Mouse (Mus musculus) heart, postnatal 36 days (tissue): ENCODE results near the gene C2cd2l. TPM values are rescaled to one million over a fixed set of nuclear protein-coding genes. Genes with fewer than 3 reads are reported as not detected.
"Not testable (repeated sequence)": the region's sequence is repeated elsewhere in the genome, so short reads cannot be mapped to it uniquely, and the experiment has no call there.

Experiments
- DNase-seq, 2 experiments: peaks; one replicate each; pipeline ENCODE4 v3.0.0; 2021 to 2022
- intact Hi-C: fragments of 180-260 bp; cut with DNase I; formaldehyde crosslinking; loops from one replicate; pipeline ENCODE4 v1.15.1; 2025
- total RNA-seq, 2 experiments: library from RNA; stranded (reverse); gene quantifications; 2 replicates each; pipeline ENCODE4 v1.2.3; 2021

Gene C2cd2l
- total RNA-seq, 2 experiments from 2014 or later, result 14.0 to 14.2 TPM

DNA sequence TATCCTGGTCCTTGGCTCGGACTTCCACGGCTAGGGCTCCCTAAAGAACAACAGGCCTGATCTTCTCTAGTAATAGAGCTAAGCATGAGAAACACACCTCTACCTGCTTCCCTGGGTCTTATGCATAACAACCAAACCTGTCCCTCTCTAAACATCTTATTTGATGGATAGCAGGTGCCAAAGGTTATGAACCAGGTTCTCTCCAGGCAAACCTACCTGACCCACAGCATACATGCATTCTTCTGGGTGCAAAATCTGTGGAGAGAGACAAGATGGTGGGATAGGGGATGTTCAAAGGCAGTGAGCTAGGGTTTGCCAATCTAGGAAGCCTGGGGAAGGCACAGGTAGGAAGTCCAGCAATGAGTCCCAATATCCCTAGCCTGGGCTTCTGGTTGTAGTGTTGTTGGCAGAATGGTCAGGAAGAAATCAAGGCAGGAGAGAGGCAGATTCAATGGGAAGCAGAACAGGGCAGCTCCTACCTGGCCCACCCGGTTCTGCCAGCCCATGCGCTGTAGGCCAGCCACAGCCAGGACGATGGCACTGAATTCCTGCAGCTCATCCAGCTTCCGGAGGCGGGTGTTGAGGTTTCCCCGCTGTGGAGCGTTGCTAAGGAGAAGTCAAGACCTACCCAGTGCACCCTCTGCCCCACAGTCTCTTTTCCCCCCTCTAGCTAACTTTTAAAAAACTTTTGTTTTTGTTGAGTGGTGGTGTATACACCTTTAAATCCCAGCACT is 17.5 kb upstream of the C2cd2l start:
- DNase-seq, result no peak
- intact Hi-C loops, result loop anchor here (5.0 kb wide), 1 partner anchor 45 kb away; no protein-coding TSS in a partner anchor

DNA sequence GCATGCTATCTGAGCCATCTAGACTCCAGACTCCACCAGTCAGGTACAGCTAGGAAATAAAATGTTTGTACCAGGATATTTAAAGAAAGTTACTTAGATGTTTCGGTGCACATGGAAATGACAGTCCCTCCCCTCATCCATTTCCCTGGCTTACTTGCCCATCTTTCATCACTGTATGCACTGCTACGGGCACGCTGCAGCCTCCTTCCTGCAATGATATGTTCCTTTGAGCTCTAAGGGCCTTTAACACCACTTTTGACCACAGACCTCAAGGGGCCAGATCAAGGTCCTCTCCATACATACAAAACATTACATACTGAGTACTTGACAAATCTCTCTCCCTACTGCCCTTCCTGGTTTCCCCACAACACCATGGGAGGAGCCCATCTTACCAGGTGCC is 16.9 kb upstream of the C2cd2l start:
- intact Hi-C loops, result loop anchor here (5.0 kb wide), 1 partner anchor 45 kb away; no protein-coding TSS in a partner anchor
- no peak for DNase-seq

DNA sequence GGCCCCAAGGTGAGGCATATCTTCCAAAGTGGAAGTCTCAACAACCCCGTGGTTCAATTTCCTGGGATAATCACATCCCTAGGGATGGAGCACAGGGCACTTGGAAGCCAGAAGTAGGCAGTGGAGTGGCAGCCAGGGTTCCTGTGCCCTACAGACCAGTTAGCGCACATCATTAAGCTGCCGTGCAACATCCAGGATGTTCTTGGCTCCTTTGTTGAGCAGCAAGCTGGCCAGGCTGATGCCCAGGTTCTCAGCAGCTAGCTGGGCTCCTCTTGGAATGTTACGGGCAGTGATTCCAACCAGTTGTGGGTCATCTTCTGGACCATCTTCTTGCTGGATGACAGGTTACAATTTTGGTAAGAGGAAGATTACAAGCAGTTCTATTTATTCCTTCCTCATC is 16.4 kb upstream of the C2cd2l start:
- DNase-seq, result not testable (repeated sequence)
- intact Hi-C loops, result loop anchor here (5.0 kb wide), 1 partner anchor 44 kb away; no protein-coding TSS in a partner anchor

DNA sequence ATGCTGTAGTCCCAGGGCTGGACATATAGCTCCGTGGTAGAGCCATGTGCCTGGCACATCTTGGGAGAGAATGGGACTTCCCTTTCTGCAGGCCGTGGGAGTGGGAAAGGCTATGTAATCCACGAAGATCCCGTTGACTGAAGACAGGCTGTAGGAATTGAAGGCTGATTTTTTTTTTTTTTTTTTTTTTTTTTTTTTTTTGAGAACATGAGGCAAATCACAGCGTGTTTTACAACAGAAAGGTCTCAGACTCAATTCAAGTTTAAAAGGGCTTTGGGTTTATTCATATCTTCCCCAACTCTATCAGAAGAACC is 16.0 kb upstream of the C2cd2l start:
- intact Hi-C loops, result loop anchor here (5.0 kb wide), 1 partner anchor 44 kb away; no protein-coding TSS in a partner anchor
- DNase-seq, result no peak

DNA sequence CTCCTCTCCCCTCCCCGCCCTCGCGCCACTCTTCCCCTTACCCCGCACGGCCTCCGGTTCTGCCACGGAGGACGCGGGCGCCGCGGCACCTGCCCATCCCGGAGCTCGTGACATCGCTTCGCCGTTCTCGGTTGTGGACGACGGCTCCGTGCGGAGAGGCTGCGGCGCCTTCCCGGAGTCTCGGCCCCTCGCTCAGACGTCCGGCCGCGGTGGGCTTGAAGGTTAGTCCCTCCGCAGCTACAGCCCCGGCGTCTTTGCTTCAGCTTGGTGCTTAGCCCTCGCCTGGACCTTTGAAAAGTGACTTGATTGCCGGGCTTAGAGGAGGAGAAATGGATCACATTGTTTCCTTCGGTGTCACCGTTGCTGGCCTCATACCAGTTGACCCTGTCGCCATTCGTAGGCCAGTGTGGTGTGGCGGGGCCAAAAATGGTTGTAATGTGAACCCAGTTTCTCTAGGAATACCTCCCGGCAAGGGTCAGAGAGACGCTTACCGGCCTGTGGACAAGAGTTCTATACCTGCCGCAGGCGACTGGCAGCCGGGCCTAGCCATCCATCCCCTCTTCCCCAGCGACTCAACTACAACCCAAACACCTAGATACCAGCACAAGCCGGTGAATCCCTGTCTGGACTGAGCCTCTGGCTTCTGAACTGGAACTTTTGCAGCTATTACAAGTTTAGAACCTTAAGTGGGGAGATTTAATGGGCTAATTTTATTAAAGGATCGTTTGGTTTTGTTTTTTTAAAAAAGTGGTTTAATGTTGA is 15.4 kb upstream of the C2cd2l start:
- DNase-seq, result peak; percentile 41 to 54
- intact Hi-C loops, result loop anchor here (5.0 kb wide), 1 partner anchor 43 kb away; no protein-coding TSS in a partner anchor

DNA sequence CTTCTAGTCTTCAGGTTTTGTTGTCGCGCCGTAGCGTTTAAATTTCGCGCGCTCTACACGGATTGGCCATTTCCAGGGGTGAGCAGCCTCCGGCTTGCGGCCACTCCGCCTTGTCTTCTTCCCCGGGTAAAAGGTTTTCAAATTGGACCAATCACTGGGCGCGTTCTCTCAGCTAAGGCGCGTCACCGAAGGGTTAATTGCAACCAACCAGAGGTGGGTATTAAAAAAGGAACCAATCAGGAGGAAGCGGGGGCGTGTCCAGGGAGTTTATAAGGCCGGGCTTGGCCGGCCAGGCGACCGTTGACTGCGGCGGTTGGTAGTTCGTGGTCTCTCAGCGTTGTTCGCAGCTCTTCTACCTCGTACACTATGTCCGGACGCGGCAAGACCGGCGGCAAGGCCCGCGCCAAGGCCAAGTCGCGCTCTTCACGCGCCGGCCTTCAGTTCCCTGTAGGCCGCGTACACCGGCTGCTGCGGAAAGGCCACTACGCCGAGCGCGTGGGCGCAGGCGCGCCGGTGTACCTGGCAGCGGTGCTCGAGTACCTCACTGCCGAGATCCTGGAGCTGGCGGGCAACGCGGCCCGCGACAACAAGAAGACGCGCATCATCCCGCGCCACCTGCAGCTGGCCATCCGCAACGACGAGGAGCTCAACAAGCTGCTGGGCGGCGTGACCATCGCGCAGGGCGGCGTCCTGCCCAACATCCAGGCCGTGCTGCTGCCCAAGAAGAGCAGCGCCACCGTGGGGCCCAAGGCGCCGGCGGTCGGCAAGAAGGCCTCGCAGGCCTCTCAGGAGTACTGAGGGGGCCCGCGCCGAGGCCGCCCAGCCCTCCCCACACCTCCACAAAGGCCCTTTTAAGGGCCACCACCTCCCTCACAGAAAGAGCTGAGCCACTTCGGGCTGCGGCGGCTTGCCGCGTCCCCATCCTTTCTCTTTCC is 14.6 kb upstream of the C2cd2l start, which contains the start of gene H2afx:
TSS of gene H2afx (plus strand) at position 299 of the 935 bp plus-strand sequence.
- DNase-seq, result peak; percentile 97
- intact Hi-C loops, result loop anchor here (5.0 kb wide), 1 partner anchor 42 kb away; no protein-coding TSS in a partner anchor

DNA sequence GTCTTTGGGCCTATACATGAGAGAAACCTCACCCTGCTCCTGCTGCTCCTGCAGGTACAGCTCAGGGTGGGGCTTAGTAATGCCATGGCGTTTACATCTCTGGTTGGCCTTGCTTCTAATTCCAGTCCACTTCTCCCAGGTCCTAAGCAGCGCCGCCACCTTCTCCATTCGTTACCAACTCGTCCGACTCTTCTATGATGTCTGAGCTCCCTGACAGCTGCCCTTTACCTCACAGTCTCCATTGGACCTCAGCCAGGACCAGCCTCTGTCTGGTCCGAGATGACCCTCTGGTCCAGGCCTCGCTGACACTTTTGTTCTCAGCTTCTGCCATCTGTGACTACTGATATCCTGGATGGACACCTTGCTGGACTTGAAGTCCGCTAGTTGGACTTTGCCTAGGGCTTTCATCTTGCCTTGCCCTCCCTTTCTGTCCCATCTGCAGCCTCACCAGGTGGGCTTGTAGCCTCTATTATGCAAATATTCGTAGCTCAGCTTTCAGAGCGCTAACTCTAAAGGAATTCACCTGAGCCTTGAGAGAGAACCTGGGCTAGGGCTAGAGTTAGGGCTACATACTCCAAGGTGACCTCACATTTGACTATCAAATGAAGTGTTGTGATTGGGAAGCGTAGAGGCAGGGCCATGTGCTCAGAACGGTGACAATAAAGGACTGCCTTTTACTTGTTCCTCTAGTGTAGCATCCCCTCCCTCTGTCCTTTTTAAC is 13.0 kb upstream of the C2cd2l start:
- no peak for DNase-seq
- intact Hi-C loops, result no loop called here

DNA sequence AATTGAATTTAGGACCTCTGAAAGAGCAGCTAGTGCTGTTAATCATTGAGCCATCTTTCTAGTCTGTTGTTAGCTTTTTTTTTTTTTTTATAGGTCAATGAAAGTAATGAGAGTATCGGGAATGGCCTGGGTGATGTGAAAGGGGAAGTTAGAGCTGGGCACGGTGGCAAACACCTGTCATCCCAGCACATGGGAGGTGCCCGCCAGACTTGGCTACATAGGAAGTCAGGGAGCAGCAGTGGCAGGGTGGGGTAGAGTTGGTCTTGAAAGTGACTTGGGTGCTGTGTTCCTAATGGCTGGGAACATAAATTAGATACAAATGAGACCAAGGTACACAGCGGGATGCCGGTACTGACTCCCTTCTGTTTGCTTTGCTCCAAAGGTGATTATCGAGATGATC is 10.7 kb upstream of the C2cd2l start:
- no peak for DNase-seq
- intact Hi-C loops, result no loop called here

DNA sequence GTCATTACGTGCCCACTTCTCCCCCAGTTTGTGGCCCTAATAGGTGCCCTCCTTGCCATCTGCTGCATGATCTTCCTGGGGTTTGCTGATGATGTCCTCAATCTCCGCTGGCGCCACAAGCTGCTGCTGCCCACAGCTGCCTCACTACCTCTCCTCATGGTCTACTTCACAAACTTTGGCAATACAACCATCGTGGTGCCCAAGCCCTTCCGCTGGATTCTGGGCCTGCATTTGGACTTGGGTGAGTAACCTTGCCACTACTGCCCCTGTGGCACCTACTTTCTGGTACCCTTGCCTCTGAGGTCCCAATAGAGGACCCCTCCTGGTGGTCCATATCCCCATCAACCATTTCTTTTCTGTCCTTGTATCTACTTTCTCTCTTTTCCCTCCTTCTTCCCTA is 7.8 kb upstream of the C2cd2l start:
- no peak for DNase-seq
- intact Hi-C loops, result no loop called here

DNA sequence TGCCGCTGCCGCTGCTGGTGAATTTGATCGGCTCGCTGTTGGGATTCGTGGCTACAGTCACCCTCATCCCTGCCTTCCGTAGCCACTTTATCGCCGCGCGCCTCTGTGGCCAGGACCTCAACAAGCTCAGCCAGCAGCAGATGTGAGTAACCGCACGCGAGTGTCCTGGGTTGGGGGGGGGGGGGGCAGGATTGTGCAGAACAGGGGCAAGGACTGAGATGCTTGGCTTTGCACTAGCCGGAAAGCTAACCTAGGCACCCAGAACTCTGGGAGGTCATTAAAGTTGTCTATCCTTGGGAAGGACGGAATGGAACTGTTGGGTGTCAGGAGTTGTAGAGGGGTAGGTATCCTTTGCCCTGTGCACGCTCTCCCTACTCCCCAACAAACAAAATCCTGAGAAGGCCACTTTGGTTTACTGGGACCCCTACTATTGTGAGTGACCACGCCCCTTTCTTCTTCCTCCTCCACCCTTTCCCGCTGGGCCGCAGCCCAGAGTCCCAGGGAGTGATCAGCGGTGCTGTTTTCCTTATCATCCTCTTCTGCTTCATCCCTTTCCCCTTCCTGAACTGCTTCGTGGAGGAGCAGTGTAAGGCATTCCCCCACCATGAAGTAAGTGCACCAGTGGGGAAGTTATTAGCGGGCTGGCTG is 7.1 kb upstream of the C2cd2l start:
- peak; percentile 52 to 65 for DNase-seq
- intact Hi-C loops, result no loop called here

DNA sequence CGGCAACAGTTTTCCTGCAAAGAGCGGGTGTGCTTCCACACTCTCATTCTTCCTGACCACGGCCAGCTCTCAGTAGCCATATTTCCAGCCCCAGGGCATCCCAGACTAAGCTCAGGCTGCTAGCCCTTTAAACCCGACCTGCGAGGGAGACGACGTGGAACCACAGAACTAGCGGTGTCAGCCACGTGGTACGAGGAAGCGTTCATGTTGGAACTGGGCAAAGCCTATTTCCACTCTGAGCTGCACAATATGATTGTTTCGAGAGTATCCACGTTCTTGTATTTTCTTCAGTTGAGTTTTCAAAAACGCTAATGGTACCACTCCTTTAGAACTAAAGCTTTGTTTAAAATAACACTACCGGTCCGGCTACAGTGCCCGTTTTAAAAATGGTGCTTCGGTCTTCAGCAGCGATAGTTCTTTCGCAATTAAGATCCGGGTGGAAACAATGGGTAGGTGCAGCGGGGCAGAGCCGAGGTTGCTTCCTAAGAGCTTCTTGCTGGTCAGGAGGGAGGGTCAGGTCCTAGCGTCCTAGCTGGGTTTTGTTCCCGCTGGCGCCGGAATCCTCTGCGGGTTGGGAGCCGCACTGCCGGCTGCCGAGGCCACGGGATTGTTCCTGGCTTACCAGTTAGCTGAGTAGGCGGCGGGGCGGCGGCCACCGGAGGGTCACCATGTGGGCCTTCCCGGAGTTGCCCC is 6.4 kb upstream of the C2cd2l start:
- peak; percentile 76 to 82 for DNase-seq
- intact Hi-C loops, result no loop called here

DNA sequence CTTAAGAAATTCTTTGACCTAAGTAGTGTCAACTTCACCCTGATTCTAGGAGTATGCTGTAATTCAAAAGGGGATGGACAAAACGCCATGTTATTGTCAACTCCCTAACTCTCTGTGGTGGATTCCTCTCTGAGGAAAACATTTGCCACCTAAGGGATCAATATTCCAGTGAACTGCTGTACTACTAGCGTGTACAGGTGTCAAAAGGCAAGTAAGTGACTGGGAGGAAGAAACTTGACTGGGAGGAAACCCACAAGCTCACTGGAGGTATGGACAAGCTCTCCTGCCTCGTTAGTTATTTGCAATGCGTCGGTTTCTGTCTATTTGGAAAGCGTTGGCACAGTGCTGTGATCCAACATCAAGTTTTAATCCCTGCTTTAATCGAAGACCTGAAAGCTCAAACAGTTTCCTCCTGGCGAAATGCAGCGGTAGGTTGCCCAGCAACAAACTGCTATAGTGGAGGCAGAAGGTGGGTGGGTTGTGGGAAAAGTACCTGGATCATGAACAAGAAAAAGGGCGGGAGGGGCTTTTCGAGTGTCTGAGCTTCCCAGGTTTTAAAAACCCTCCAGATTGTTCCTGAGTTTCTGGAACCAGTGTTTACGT is 5.8 kb upstream of the C2cd2l start, which contains the start of gene Dpagt1:
TSS of gene Dpagt1 (plus strand) at position 252 of the 603 bp plus-strand sequence.
- intact Hi-C loops, result no loop called here
- no peak for DNase-seq

DNA sequence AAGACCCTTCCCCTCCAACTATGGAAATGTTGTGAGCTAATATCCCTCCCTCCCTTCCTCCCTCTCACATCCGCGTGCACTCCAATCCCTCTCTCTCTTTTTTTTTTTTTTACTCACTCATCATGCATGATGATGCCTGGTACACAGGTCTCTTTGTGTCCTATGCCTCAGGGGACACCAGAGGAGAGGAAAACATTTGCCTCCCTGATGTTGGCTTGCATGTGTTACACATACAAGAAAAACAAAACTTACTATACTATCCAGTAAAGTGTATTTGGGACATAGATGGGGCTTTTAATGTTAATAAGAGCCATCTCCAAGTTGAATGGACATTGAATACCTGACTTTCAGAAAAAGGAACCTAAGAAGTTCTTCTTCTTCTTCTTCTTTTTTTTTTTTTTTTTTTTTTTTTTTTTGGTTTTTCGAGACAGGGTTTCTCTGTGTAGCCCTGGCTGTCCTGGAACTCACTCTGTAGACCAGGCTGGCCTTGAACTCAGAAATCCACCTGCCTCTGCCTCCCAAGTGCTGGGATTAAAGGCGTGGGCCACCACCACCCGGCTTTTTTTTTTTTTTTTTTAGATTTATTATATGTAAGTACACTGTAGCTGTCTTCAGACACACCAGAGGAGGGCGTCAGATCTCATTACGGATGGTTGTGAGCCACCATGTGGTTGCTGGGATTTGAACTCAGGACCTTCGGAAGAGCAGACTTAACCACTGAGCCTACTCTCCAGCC is 5.1 kb upstream of the C2cd2l start:
- intact Hi-C loops, DNase-seq: not testable (repeated sequence)

DNA sequence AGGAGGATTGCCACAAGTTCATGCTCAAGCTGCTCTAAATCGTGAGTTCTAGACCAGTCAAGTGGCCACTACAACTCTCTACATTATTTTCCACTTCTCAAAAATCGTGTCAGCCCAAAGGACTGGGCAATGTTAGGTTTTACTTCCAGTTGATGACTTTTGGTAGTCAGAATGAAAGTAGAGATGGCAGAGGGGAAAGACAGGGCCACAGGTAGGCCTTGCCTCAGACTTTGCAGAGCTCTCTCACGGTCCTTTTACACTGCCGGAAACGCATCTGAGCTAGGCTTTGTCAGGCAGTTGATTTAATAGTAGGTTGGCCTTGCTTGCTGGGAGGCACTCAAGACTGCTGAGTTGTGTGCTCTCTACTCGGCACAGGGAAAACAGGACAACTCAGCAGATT is 4.1 kb upstream of the C2cd2l start:
- DNase-seq, result no peak
- intact Hi-C loops, result no loop called here

DNA sequence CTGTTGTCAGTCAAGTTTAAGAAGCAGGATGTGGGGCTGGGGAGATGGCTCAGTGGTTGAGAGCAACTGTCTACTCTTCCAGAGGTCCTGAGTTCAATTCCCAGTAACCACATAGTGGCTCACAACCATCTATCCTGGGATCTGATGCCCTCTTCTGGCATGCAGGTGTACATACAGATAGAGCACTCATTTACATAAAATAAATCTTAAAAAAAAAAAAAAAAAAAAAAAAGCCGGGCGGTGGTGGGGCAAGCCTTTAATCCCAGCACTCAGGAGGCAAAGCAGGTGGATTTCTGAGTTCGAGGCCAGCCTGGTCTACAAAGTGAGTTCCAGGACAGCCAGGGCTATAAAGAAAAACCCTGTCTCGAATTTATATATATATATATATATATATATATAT is 3.6 kb upstream of the C2cd2l start:
- intact Hi-C loops, result not testable (repeated sequence)

DNA sequence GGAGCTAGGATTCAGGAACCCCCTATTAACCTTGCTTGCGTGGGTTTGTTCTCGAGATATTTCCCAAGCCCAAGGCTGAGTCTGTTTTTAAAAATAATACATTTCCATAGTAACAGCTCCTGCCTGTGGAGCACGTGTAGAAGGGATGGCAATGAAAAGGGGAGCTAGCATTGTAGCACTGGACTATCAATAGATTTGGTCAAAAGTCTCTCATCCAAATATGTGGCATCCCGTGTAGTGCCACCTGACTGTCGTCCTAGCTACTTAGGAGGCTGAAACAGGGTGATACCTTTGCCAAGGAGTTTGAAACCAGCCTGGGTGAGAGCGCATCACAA is 681 bp upstream of the C2cd2l start:
- intact Hi-C loops, result loop anchor here (2.0 kb wide), 1 partner anchor 14 kb away; no protein-coding TSS in a partner anchor
- DNase-seq, result no peak

More for the DNA sequence above, 3.6 kb upstream of the C2cd2l start:
- DNase-seq, result not testable (repeated sequence)

DNA sequence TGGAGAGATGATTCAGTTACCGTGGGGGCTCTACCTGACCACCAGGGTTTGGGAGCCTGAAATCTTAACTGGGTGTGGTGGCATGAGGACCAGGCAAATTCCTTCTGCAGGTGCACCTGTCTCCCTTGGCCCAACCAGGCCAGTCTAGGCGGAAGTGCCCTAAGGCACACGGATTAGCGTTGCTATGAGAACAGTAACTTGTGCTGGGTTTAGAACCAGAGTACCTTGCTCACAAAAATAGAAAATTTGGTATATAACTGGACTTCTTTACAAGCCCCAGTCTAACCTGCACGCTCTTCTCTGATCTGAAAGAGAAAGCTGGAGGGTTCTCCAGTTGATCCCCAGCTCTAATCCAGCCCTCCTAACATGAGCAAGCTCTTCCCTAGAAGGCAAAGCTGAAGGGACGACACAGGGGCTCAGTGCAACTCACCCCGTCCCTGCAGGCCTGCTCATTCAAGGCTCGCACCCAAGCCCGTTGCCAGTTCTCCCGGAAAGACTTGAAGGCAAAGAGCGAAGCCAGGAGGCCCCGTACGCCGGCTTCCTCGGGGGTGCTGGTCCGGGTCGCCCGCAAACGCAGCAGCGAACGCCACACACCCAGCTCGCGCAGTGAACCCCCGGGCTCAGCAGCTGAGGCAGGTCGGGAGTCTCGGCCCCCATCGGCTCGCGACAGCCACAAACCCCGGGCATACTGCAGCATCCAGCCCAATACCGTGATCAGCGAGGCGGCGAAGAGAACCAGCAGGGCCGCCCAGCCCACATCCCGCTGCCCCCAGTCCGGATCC is 789 bp downstream of the C2cd2l start:
- intact Hi-C loops, result no loop called here

More for the DNA sequence above, 789 bp downstream of the C2cd2l start:
- peak; percentile 16 to 37 for DNase-seq
